Mouse (Mus musculus): ENCODE data around the gene Ppargc1a. TPM values are rescaled to one million over a fixed set of nuclear protein-coding genes. Genes with fewer than 3 reads are reported as not detected.

The Ppargc1a gene
- polyA plus RNA-seq, 1 experiment from 2014 or later = 0.03 TPM

DNA sequence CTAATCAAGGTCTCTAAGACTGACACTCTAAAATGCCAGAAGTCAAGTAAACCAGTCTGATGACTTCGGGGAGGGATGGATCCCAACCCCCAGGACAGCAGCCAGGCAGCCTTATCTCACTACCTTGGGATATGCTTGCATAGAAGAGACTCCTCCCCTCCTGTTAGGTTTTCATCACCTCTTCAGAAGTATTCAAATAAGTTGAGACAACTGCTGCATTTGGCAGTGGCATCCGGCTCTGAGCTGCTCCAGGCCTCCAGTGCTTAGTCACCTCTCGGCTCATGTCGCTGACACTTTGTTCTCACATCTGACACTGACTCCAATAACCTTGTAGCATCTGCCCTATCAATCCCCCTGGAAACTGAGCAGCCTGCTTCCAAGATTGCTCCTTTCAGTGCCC lies 127.8 kb downstream of the Ppargc1a start:
- Histone ChIP-seq H3K27ac (no peak overlapping the region), H3K4me3 (ENCODE audit: inconsistent target) (no peak overlapping the region), H3K79me2 (ENCODE audit: inconsistent target) (no peaks in the 10 kb centered on the region), H3K36me3 (ENCODE audit: inconsistent target) (no peaks in the 10 kb centered on the region)
- 74% methylated on average over 4 of the region's 4 CpGs for WGBS (ENCODE audit: missing documents)

DNA sequence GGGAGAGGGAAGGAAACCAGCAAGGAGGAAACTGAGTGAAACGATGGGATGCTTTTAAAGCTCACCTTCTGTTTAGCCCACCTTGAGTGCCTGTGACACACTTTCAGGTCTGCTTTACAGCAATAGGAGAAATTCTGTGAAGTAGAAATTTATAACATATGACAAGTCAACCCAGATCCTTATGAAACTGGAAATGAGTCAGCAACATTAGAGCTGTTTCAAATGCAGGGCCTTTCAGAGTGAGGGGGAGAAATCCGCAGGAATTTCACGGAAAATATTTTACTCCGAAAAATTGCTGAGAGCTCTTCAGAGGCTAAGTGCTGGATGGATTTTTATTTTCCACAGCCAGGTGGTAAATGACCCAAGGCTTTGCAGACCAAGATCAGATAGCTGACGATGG lies 133.6 kb downstream of the Ppargc1a start:
- WGBS (ENCODE audit: missing documents) = 25% methylated on average over 5 of the region's 5 CpGs
- Histone ChIP-seq H3K4me3 (ENCODE audit: inconsistent target) (no peak overlapping the region), H3K27ac (no peak overlapping the region), H3K79me2 (ENCODE audit: inconsistent target) (no peaks in the 10 kb centered on the region), H3K36me3 (ENCODE audit: inconsistent target) (no peaks in the 10 kb centered on the region)

DNA sequence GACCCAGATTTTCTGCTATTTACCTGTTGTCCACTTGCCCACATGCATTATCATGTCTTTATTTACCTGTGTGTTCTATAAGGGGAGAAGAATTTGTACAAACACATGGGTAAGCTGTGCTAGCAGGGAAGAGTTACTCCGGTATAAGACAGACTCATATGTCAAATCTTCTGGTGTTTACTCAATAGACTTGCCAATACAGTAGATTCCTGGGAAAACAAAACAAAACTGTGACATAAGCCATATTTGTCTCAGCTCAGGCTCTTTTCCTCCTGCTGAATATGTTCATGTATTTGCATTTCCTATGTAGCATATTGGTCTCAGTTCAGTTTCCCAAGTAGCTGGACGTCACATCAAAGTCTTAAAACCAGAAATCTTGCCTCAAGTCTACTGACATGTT lies 135.0 kb downstream of the Ppargc1a start:
- H3K4me3 ChIP-seq (ENCODE audit: inconsistent target) = no peak overlapping the region
- H3K27ac ChIP-seq = no peak overlapping the region
- H3K36me3 ChIP-seq (ENCODE audit: inconsistent target) = no peaks in the 10 kb centered on the region
- H3K79me2 ChIP-seq (ENCODE audit: inconsistent target) = no peaks in the 10 kb centered on the region
- WGBS (ENCODE audit: missing documents) = 90% methylated on average over 2 of the region's 2 CpGs

DNA sequence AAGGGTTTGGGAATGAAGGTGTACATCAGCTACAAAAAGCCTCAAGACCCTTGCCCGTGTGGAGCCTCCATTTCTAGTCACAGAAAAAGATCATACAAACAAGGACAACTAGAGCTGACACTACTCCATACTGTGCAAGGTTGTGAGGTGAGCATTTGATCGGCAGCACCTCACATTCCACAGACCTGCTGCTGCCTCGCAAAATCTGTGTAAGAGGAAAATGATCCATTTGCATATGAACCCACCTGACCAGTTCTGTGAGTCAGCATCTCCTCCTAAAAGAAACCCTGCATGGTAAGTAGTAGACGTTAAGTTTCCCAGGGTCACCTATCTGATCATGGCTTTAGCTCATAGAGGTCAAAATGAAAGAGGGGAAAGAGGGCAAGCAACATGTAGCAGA lies 135.5 kb downstream of the Ppargc1a start:
- 79% methylated on average over 4 of the region's 4 CpGs for WGBS (ENCODE audit: missing documents)
- H3K79me2 ChIP-seq (ENCODE audit: inconsistent target) = no peaks in the 10 kb centered on the region
- H3K36me3 ChIP-seq (ENCODE audit: inconsistent target) = no peaks in the 10 kb centered on the region
- no peak overlapping the region for H3K27ac ChIP-seq
- no peak overlapping the region for H3K4me3 ChIP-seq (ENCODE audit: inconsistent target)

DNA sequence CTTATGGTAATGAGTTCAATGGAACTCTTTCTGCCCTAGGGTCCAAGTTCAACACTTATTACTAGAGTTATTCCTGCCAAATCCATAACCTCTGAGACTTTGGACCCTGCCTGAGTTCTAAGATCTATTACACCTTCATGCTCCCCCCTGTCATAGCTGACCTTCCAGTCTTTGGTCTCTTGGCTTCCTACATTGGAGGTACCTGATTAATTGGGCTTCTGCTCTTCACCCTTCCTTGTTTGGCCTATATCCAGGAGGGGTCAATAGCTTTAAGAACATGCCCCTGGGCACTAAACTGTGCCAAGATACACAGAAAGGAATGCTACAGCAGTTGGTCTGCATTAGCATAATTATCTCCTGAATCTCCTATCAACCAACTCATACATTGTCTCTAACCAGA lies 141.1 kb downstream of the Ppargc1a start:
- Histone ChIP-seq H3K27ac (no peak overlapping the region), H3K79me2 (ENCODE audit: inconsistent target) (no peaks in the 10 kb centered on the region), H3K36me3 (ENCODE audit: inconsistent target) (no peaks in the 10 kb centered on the region), H3K4me3 (ENCODE audit: inconsistent target) (no peak overlapping the region)

DNA sequence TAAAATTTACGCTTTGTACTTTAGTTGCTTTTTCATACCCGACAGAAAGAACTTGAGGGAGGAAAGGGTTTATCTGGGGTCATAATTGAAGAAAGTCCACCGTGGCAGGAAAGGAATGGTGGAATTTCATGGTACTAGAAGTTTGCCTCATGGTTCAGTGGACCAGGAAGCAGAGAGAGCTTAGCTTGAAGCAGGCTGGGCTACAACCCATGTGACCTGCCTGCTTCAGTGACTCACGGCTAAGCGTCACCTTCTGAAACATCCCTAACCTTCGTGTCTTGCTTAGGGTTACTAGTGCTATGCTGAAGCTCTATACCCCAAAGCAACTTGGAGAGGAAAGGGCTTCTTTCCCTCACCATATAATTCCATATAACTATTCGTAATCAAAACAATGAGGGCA lies 151.1 kb downstream of the Ppargc1a start:
- Histone ChIP-seq H3K36me3 (ENCODE audit: inconsistent target) (no peaks in the 10 kb centered on the region), H3K27ac (no peak overlapping the region), H3K79me2 (ENCODE audit: inconsistent target) (no peaks in the 10 kb centered on the region), H3K4me3 (ENCODE audit: inconsistent target) (no peak overlapping the region)
- 86% methylated on average over 7 of the region's 7 CpGs for WGBS (ENCODE audit: missing documents)

DNA sequence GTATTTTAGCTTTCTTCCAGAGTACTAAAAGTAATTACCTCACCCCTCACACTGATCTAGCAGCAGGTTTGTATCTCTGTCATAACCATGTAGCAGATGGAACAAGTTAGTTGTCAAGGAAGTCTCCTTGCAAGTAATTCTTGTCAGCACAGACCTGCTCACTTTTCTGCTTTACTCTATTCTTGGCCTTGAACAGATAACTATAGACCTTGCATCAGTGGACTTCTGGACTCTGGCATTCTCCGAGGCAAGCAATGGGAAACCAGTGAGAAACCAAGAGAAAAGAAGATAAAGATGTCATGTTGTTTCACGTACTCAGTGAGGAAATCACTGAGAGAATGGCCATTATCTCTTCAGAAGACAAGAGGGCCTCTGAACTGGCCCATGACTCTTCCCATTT lies 152.1 kb downstream of the Ppargc1a start:
- H3K27ac ChIP-seq = no peak overlapping the region
- H3K36me3 ChIP-seq (ENCODE audit: inconsistent target) = no peaks in the 10 kb centered on the region
- H3K4me3 ChIP-seq (ENCODE audit: inconsistent target) = no peak overlapping the region
- H3K79me2 ChIP-seq (ENCODE audit: inconsistent target) = no peaks in the 10 kb centered on the region
- 78% methylated on average over 2 of the region's 2 CpGs for WGBS (ENCODE audit: missing documents)

DNA sequence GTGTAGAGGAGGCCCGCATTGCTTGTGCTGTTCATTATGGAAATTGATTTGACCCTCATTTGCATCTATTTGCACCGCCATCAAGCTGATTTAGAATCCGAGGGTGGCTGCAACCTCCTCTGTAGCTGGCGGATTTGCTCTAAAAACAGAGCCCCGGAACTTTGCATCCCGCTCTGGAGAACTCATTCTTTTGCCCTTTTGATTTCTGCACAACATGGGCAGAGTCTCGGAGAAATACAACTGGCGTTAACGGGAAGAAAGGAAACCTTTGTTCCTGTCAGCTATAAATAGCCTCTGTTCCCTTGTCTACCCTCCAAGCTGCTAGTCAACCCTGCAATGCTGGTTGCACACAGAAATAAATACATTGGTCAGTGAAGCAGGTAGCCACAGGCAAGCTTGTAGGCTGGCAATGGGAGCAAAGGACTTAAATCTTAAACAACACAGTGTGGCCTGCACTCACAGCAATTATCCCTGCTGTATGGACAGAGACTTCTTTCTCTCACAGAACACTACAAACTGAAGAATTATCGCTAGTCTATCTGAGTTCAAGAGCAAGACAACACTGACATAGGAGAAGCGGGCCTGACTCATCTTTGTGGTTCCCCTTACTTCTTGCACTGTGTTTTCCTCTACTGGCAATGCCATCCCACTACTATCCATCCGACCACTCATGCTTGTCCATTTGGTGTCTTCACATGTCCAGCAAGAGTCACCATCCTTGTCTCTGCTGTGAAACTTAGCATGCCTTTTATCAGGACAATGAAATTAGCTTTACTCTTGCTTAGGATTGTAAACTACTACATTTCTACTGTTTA lies 155.0 kb downstream of the Ppargc1a start:
- 46% methylated on average over 12 of the region's 12 CpGs for WGBS (ENCODE audit: missing documents)
- no peak overlapping the region for H3K4me3 ChIP-seq (ENCODE audit: inconsistent target)

DNA sequence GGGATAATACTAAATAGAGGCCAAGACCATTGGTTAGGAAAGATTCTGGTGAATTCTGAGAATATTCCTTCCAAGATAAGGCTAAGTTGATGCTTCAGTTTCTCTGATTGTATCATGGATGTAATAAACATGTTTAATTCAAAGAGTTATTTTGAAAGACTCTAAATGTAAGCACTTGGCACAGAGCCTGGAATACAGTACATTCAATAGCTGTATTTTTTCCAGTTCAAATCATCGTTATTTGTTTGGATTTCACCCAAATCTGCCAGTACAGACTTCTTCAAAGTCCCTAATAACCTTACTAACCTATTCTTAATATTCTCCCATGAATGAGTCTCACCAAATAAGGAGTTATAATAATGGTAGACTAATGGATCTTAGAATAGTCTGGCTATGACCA lies 157.5 kb downstream of the Ppargc1a start:
- WGBS (ENCODE audit: missing documents) = 79% methylated on average over 1 of the region's 1 CpGs
- Histone ChIP-seq H3K79me2 (ENCODE audit: inconsistent target) (no peaks in the 10 kb centered on the region), H3K36me3 (ENCODE audit: inconsistent target) (no peaks in the 10 kb centered on the region), H3K4me3 (ENCODE audit: inconsistent target) (no peak overlapping the region), H3K27ac (no peak overlapping the region)

More for the DNA sequence above, 155.0 kb downstream of the Ppargc1a start:
- H3K36me3 ChIP-seq (ENCODE audit: inconsistent target) = no peaks in the 10 kb centered on the region
- no peak overlapping the region for H3K27ac ChIP-seq
- H3K79me2 ChIP-seq (ENCODE audit: inconsistent target) = no peaks in the 10 kb centered on the region

DNA sequence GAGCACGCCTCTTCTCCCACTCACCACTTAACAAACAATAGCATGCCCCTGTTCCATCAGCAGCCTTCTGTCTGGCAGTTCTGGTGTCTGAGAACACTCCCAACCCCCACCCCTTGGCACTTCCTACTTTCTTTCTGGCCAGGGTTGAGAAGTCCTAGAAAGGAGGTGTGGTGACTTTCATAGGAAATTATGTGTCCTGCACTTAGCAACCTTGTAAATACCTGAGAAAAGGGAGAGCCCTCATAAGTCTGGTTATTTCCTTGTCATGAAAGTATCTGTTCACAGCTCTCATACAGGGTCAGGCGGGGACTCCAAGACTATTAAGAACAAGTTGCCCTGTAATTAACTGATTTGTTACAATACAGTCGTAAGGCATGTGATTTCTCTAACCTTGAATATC lies 161.1 kb downstream of the Ppargc1a start:
- H3K36me3 ChIP-seq (ENCODE audit: inconsistent target) = no peaks in the 10 kb centered on the region
- WGBS (ENCODE audit: missing documents) = 80% methylated on average over 3 of the region's 3 CpGs
- H3K27ac ChIP-seq = no peak overlapping the region
- no peaks in the 10 kb centered on the region for H3K79me2 ChIP-seq (ENCODE audit: inconsistent target)
- no peak overlapping the region for H3K4me3 ChIP-seq (ENCODE audit: inconsistent target)
